In genomic region chrX:71816401-71816857, GRCm38 (mm10) we compare ENCODE assay signal across 8 mouse cellular contexts. TPM values are rescaled to one million over a fixed set of nuclear protein-coding genes. Genes with fewer than 3 reads are reported as not detected.
A peak's percentile ranks its signal among the peaks of the same experiment; 100 is the strongest.
DNase-seq lines count a peak whose midpoint lies in the region; ATAC-seq and TF ChIP-seq lines count a peak whose summit lies in the region.

No protein-coding gene starts in this region.

- 17% methylated on average over 35 of the region's 52 CpGs for WGBS in forebrain, embryonic 16.5 days
- WGBS in lung, embryonic 14.5 days, result 11% methylated on average over 45 of the region's 52 CpGs
- WGBS in olfactory bulb, adult 2 months, result 20% methylated on average over 52 of the region's 52 CpGs
- 2% methylated on average over 37 of the region's 52 CpGs for WGBS in thymus, adult 2 months

- no peaks in the 10 kb centered on the region for H3K27me3 ChIP-seq in forebrain, embryonic 16.5 days (replicated peaks; ENCODE audit: control insufficient read depth, insufficient read depth, low read length)
- H3K27me3 ChIP-seq in lung, embryonic 14.5 days (ENCODE audit: insufficient read depth, low read length), result no peaks in the 10 kb centered on the region
- H3K27me3 ChIP-seq in thymus, adult 2 months (ENCODE audit: control insufficient read depth, insufficient read depth, low read length), result no peaks in the 10 kb centered on the region

- intact Hi-C loops in heart, postnatal 36 days (cut with DNase I), result no loop called here

- in situ Hi-C loops in ES-E14 (cut with MboI; ENCODE audit: low sequenced_read_pairs in 2 of 2, unreplicated experiment in 2 of 2), result no loop called here

- peak; percentile 28 for DNase-seq in ES-E14 (ENCODE audit: low read depth, low spot score)
- DNase-seq in cerebellum, adult 11-12 months, result peak; percentile 90
- DNase-seq in heart, postnatal 36 days, result peak; percentile 80 to 81
- DNase-seq in layer of hippocampus, adult 2 months (ENCODE audit: low spot score in 2 of 2), result peak; percentile 82 to 85
- DNase-seq in lung, embryonic 14.5 days, result peak; percentile 90
- peak; percentile 81 for DNase-seq in thymus, adult 2 months

- H3K9me3 ChIP-seq in ES-E14 (ENCODE audit: control insufficient read depth, insufficient read depth, low read depth, low read length), result no peaks in the 10 kb centered on the region
- no peaks in the 10 kb centered on the region for H3K9me3 ChIP-seq in forebrain, embryonic 16.5 days (ENCODE audit: control insufficient read depth, low read length)
- H3K9me3 ChIP-seq in lung, embryonic 14.5 days (ENCODE audit: low read depth, low read length), result no peaks in the 10 kb centered on the region

- H3K9ac ChIP-seq in ES-E14 (ENCODE audit: insufficient read depth, low read depth, low read length, poor library complexity, severe bottlenecking), result peak overlapping the region; percentile 93
- H3K9ac ChIP-seq in forebrain, embryonic 16.5 days (replicated peaks; ENCODE audit: low read depth, low read length), result peak overlapping the region; percentile 70
- H3K9ac ChIP-seq in lung, embryonic 14.5 days, result peak overlapping the region; percentile 73

- peak; percentile 66 for TF ChIP-seq POLR2A in olfactory bulb, adult 2 months (IDR thresholded peaks at IDR 0.05; ENCODE audit: insufficient read depth, low read depth, low read length)
- no peak for TF ChIP-seq POLR2A in thymus, adult 2 months (IDR thresholded peaks at IDR 0.05; ENCODE audit: control insufficient read depth, extremely low read depth, insufficient read depth, low read length, poor library complexity)

- no peaks in the 10 kb centered on the region for H3K36me3 ChIP-seq in ES-E14 (ENCODE audit: control insufficient read depth, insufficient read depth, low read length, poor library complexity, severe bottlenecking)
- no peaks in the 10 kb centered on the region for H3K36me3 ChIP-seq in forebrain, embryonic 16.5 days (ENCODE audit: control insufficient read depth, insufficient read depth)
- H3K36me3 ChIP-seq in lung, embryonic 14.5 days (ENCODE audit: insufficient read depth), result no peaks in the 10 kb centered on the region
- no peaks in the 10 kb centered on the region for H3K36me3 ChIP-seq in thymus, adult 2 months (ENCODE audit: control insufficient read depth, insufficient read depth, low read length)

- H3K4me3 ChIP-seq in ES-E14 (ENCODE audit: insufficient read depth in 1 of 2, low read depth in 1 of 2, low read length in 2 of 2, poor library complexity in 1 of 2, severe bottlenecking in 1 of 2), result peak overlapping the region; percentile 83 to 96
- peak overlapping the region; percentile 67 for H3K4me3 ChIP-seq in forebrain, embryonic 16.5 days (replicated peaks; ENCODE audit: low read length)
- peak overlapping the region; percentile 78 for H3K4me3 ChIP-seq in layer of hippocampus, adult 2 months
- H3K4me3 ChIP-seq in lung, embryonic 14.5 days (ENCODE audit: low read depth, low read length), result peak overlapping the region; percentile 52
- peak overlapping the region; percentile 75 for H3K4me3 ChIP-seq in olfactory bulb, adult 2 months (ENCODE audit: insufficient read depth, low read depth, low read length)
- peak overlapping the region; percentile 99 for H3K4me3 ChIP-seq in thymus, adult 2 months (ENCODE audit: control insufficient read depth, insufficient read depth, low read length)

- peak; percentile 99 for ATAC-seq in forebrain, embryonic 16.5 days
- ATAC-seq in lung, embryonic 14.5 days (ENCODE audit: insufficient read depth), result peak; percentile 98

- no peak overlapping the region for H3K27ac ChIP-seq in ES-E14 (ENCODE audit: insufficient read depth, low read depth, low read length, poor library complexity, severe bottlenecking)
- peak overlapping the region; percentile 80 for H3K27ac ChIP-seq in forebrain, embryonic 16.5 days (ENCODE audit: low read length)
- H3K27ac ChIP-seq in layer of hippocampus, adult 2 months, result peak overlapping the region; percentile 92
- H3K27ac ChIP-seq in lung, embryonic 14.5 days (ENCODE audit: low read depth), result peak overlapping the region; percentile 86
- peak overlapping the region; percentile 78 for H3K27ac ChIP-seq in olfactory bulb, adult 2 months (ENCODE audit: insufficient read depth, low read depth, low read length)
- peak overlapping the region; percentile 13; the same call in 1 of the 2 replicates for H3K27ac ChIP-seq in thymus, adult 2 months (ENCODE audit: control insufficient read depth, insufficient read depth, low read length)

- H3K4me1 ChIP-seq in ES-E14 (ENCODE audit: control insufficient read depth in 2 of 2, insufficient read depth in 2 of 2, low read length in 2 of 2, poor library complexity in 1 of 2), result no peaks in the 10 kb centered on the region
- peaks cover 4% of the 10 kb centered on the region; the same call in 1 of the 2 replicates for H3K4me1 ChIP-seq in forebrain, embryonic 16.5 days (replicated peaks; ENCODE audit: control insufficient read depth, insufficient read depth, low read length)
- H3K4me1 ChIP-seq in lung, embryonic 14.5 days (ENCODE audit: insufficient read depth), result no peaks in the 10 kb centered on the region
- H3K4me1 ChIP-seq in olfactory bulb, adult 2 months (ENCODE audit: control insufficient read depth, insufficient read depth, low read length), result peaks cover 6% of the 10 kb centered on the region; the same call in 1 of the 2 replicates
- no peaks in the 10 kb centered on the region for H3K4me1 ChIP-seq in thymus, adult 2 months (replicated peaks; ENCODE audit: control insufficient read depth, insufficient read depth, low read length)

- H3K4me2 ChIP-seq in forebrain, embryonic 16.5 days (ENCODE audit: low read length), result peak overlapping the region; percentile 58
- peak overlapping the region; percentile 60 for H3K4me2 ChIP-seq in lung, embryonic 14.5 days

- no peak for TF ChIP-seq CTCF in layer of hippocampus, adult 2 months (conservative IDR thresholded peaks at IDR 0.05)
- TF ChIP-seq CTCF in lung, embryonic 14.5 days (IDR thresholded peaks at IDR 0.05; ENCODE audit: low read depth), result no peak
- TF ChIP-seq CTCF in olfactory bulb, adult 2 months (IDR thresholded peaks at IDR 0.05; ENCODE audit: insufficient read depth, low read depth, low read length), result no peak
- TF ChIP-seq CTCF in thymus, adult 2 months (IDR thresholded peaks at IDR 0.05; ENCODE audit: borderline replicate concordance, control insufficient read depth, extremely low read depth, insufficient read depth, low read length, poor library complexity), result no peak

TF ChIP-seq in ES-E14, 5 proteins besides CTCF, POLR2A, EP300 and RAD21:
- TF ChIP-seq MAFK (IDR thresholded peaks at IDR 0.05; ENCODE audit: insufficient read depth, low read depth, low read length) (no peak), CHD2 (IDR thresholded peaks at IDR 0.05; ENCODE audit: low read depth, low read length) (no peak), HCFC1 (IDR thresholded peaks at IDR 0.05; ENCODE audit: borderline replicate concordance, insufficient read depth, low read length) (peak; percentile 62; the same call in 1 of the 2 replicates)

RNA-seq across cellular contexts. Expression of gene Vma21, which starts 0.7 kb away (rescaled TPM):
- total RNA-seq in ES-E14 (2012; rRNA removed), result 5.7 and 7.5 TPM in 2 replicates
- polyA plus RNA-seq in forebrain, embryonic 16.5 days (2015; fragmentation: Nextera tagmentation; extraction: Ambion mirVana), result 51.2 and 54.8 TPM in 2 replicates
- 10 to 100 TPM; 17.2 to 19.1 TPM for total RNA-seq in heart, postnatal 36 days (2021)
- 10 to 100 TPM; 30.2 to 38.6 TPM for total RNA-seq in layer of hippocampus, adult 2 months (2021)
- 37.3 and 39.4 TPM in 2 replicates for polyA plus RNA-seq in lung, embryonic 14.5 days (2014; fragmentation: Nextera tagmentation; extraction: Ambion mirVana)
- not detected in 2 replicates for polyA plus RNA-seq in olfactory bulb, adult 2 months (2012; ENCODE audit: insufficient read depth, insufficient read length, low replicate concordance, missing spikeins)
- polyA plus RNA-seq in thymus, adult 2 months (2012; rRNA removed), result 2.7 and 3.0 TPM in 2 replicates

Comparison
In these comparisons a context has a peak if more than half of its experiments do, and no peak if none do; other contexts are left out.
1. DNase-seq: peak in every context shown above with its lines; median percentile 90 in cerebellum, adult 11-12 months; 90 in lung, embryonic 14.5 days; 84 in layer of hippocampus, adult 2 months; 81 in thymus, adult 2 months; 80 in heart, postnatal 36 days; 28 in ES-E14.